Mouse (Mus musculus) left cerebral cortex, postnatal 10 days (tissue): ENCODE data around the gene Mei1. TPM values are rescaled to one million over a fixed set of nuclear protein-coding genes. Genes with fewer than 3 reads are reported as not detected.

Experiments used
- DNase-seq, 2 experiments: peaks; one replicate each; pipeline ENCODE4 v3.0.0; 2021 to 2022; ENCODE audit warnings: low spot score in 2 of 2, mixed read lengths in 1 of 2; ENCODE audit errors: extremely low spot score in 1 of 2
- intact Hi-C: fragments of 180-260 bp; cut with DNase I; formaldehyde crosslinking; loops from one replicate; pipeline ENCODE4 v1.15.1; 2025
- total RNA-seq, 2 experiments: library from RNA; stranded (reverse); gene quantifications; 2 replicates each; pipeline ENCODE4 v1.2.3; 2021

Gene Mei1
- total RNA-seq, 2 experiments from 2014 or later = 0.32 to 0.39 TPM

DNA sequence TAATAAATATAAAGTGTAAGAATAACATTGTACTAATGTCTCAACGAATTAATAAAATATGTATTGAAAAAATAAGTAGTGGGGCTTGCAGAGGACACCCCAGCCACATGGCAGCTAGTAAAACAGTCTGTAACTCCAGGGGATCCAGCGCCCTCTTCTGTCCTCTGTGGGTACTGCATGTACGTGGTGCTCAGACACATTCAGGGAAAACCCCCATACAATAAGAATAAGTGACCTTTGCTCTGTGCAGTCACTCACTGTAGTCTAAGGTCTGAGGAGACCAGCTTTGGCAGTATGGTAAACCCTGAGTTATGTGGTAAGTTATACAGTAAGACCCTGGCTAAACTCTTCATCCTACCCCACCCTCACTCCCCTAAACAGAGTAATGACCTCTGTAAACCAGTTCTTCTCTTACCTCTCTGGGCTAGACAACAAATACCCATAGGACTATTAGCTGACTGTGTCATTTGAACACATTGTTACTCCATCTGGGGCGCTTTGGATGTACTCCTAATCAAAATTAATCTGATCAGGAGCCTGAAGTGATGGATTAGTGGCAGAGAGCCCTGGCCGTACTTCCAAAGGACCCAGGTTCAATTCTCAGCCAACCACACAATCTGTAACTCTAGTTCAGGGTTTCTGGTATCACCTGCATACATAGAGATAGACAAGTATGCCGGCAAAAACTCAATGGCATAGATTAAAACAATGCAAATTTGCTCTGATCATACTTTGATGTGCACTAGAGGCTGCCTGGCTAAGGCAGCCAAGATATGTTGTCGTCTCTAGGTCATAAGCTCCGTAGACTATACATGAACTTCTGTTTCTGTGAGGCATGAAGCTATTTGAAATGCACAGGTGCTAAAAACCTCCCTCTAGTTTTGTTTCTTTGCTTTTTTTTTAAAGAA lies 95.8 kb downstream of the Mei1 start:
- intact Hi-C loops = loop anchor here (5.0 kb wide), 1 partner anchor 37 kb away; no protein-coding TSS in a partner anchor
- DNase-seq = peak; percentile 65 to 80

DNA sequence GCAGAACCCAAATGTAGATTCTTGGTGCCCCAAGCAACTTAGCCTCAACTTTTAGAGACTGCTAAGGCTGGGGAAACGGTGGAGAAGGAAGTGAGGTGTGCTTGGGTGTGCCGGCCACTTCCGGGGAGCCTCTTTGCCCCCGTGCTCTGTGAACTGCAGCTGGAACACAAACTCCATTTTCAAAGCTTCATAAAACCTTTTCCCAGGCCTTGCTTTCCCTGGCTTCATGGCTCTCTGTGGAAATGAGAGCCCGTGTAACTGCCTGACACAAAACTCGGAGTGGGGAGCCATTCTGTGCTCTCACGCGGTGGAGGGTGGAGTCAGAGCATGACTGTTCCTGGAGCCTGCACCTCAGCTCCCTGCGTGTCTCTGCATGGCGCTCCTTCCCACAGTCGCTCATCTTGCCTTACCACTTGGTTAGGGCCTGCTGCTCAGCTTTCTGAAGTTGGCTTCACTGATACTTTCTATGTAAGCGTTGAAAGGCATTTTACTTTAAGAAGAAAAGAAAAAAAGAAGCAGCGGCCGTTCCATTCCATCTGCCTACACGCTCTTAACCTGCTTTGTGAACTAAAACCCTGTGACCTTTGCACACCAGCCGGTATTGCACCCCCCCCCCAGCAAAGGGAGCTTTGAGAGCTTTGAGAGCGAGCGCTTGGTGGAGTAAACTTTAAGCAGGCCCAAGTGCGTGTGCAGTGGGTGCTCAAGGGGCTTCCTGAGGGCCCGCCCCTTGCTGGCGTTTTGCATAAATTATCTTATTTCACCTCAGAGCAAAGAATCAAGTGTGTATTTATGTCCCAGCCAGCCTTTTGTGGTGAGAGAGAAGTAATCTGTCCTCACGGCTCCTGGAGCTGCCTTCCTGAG lies 96.7 kb downstream of the Mei1 start:
- intact Hi-C loops = loop anchor here (5.0 kb wide), 1 partner anchor 36 kb away; no protein-coding TSS in a partner anchor

DNA sequence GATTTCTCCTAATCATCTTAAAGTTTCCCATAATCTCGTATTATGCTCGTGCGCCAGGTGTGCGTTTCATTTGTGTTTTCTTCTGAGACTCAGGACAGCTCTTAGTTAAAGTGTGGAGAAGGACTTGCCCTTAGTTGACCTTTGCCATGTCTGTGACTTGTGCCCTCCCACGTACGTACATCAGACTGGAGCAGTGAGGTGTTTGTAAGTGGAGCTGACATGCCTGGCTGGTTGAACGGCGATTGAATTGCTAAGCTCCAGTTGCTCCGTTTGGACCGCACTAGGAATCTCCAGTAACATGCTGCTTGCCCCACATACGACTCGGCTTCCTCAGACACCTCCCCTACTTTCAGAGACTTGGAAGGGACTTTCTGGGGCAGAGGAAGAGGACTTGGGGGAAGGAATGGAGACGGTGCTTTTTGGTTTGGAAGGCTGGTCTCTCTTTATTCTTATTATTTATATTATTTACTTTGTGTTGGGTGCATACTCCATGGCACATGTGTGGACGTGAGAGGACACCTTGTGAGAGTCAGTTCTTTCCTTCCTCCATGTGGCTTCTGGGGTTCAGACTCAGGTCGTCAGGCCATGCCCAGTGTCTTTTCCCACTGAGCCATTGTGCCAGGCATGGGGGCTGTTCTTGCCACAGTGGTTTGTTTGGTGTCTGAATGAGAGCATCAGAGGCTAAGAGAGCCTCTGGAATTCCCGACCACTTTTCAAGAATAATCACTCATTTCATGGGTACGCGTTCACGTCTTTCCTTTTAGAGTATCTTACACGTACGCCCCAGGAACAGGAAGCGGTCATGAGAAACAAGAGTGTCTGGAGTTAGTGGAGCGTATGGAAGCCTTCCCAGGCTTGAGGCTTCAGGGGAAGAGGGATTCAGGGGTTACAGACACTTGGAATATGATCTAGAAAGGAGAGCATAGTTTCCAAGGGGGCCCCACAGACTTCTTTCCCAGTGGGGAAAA lies 97.7 kb downstream of the Mei1 start:
- DNase-seq = no peak
- intact Hi-C loops = loop anchor here (5.0 kb wide), 1 partner anchor 35 kb away; no protein-coding TSS in a partner anchor

More for the DNA sequence above, 96.7 kb downstream of the Mei1 start:
- no peak for DNase-seq

DNA sequence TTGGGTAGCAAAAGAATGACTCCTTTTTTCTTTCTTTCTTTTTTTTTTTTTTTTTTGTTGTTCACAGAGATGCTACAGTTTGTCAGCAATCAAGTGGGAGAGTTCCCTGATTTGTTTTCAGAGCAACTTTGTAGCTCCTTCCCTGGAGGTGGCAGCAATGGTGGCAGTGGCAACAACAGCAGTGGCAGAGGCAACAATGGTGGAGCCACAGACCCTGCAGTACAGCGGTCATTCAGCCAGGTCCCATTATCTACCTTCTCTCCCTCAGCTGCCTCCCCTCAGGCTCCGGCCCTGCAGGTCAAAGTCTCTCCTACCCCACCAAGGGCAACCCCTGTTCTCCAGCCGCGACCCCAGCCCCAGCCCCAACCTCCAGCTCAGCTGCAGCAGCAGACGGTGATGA lies 99.9 kb downstream of the Mei1 start:
- DNase-seq = no peak
- intact Hi-C loops = loop anchor here (5.0 kb wide), 1 partner anchor 33 kb away; no protein-coding TSS in a partner anchor

DNA sequence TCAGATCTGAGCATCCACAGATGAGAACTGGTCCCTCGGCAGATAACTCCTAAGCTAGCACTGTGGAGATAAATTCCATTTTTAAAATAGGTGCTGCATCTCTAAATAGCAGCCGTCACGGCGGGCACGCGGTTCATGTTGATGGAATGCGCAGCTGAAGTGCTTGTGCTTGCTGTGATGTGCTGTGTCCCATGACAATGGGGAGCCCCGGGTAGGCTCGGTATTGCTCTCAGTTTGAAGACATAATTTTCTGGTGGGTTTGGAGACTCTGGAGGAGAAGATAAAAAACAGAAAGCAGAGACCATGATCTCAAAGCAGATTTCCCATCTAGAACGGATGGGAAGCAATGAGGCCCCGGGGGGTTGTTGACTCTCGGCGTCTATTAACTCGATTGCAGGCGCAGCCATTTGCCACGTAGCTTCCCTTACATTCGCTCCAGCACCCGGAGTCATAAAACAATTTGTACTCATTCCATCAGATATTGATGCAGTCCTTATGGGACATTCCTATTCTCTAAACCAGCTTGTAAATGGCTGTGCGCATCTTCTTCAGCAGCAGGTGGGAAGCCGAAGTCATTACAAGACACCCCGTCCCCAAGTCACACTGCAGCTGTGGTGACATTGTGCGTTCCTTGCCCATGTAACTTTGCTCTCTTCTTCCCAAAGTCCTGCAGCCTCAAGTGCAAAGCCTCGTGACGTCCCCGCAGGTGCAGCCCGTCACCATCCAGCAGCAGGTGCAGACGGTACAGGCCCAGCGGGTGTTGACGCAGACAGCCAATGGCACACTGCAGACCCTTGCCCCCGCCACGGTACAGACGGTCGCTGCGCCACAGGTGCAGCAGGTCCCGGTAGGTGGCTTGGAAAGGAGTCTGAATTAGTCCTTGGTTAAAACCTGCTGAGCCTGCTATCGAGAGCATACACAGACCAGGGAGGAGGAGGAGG lies 100.9 kb downstream of the Mei1 start:
- intact Hi-C loops = no loop called here
- DNase-seq = no peak

DNA sequence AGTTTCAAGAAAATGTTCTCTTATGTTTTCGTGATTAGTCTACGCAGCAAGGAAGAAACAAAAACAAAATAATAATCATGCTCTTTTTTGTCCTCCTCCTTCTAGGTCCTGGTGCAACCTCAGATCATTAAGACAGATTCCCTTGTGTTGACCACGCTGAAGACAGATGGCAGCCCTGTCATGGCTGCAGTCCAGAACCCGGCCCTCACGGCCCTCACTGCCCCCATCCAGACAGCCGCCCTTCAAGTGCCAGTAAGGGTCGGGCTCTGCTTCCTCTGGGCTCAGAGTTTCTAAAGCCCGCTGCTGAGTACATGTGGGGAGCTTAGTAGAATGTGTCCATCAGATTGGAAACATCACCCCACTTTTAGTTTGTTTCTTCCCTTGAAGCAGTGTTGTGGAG lies 102.9 kb downstream of the Mei1 start:
- DNase-seq = no peak
- intact Hi-C loops = no loop called here

DNA sequence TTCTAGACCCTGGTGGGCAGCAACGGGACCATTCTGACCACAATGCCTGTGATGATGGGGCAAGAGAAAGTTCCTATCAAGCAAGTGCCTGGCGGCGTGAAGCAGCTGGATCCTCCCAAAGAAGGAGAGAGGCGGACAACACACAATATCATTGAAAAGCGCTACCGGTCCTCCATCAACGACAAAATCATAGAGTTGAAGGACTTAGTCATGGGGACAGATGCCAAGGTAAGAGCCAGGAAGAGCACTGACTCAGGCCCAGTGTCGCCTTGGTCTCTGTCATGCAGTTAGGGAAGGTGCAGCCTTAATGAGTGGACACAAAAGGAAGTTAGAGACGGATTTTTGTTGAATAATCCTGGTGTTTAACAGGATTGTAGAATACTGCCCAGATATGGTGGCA lies 105.3 kb downstream of the Mei1 start:
- intact Hi-C loops = no loop called here
- no peak for DNase-seq

Other genes with a start within 250 kb of the Mei1 start
- gene Tob2, start 211.2 kb upstream of the Mei1 start, total RNA-seq = 10 to 100 TPM; 25.5 to 29.9 TPM
- 10 to 100 TPM; 42.6 to 44.5 TPM for gene Phf5a, start 198.1 kb upstream of the Mei1 start, total RNA-seq
- gene Aco2, start 197.7 kb upstream of the Mei1 start, total RNA-seq = 100 to 1,000 TPM; 392 to 412 TPM
- gene Polr3h, start 143.8 kb upstream of the Mei1 start, total RNA-seq = 10 to 100 TPM; 44.8 to 55.0 TPM
- gene Csdc2, start 133.2 kb upstream of the Mei1 start, total RNA-seq = 100 to 1,000 TPM; 154 to 156 TPM
- 100 to 1,000 TPM; 177 TPM for gene Pmm1, start 109.1 kb upstream of the Mei1 start, total RNA-seq
- gene 1700029P11Rik, start 89.5 kb upstream of the Mei1 start, total RNA-seq = not detected
- 10 to 100 TPM; 27.9 to 29.9 TPM for gene Xrcc6, start 82.2 kb upstream of the Mei1 start, total RNA-seq
- 10 to 100 TPM; 91.9 to 93.6 TPM for gene Desi1, start 36.1 kb upstream of the Mei1 start, total RNA-seq
- 100 to 1,000 TPM; 101 to 109 TPM for gene Snu13, start 22.4 kb upstream of the Mei1 start, total RNA-seq
- not detected for gene 4930407I10Rik, start 10.8 kb upstream of the Mei1 start, total RNA-seq
- 10 to 100 TPM in 1 of 2 experiments, 1 to 10 TPM in 1; 7.4 to 10.2 TPM for gene Ccdc134, start 57.9 kb downstream of the Mei1 start, total RNA-seq
- 100 to 1,000 TPM; 202 to 204 TPM for gene Srebf2, start 77.2 kb downstream of the Mei1 start, total RNA-seq
- gene Shisa8, start 142.8 kb downstream of the Mei1 start, total RNA-seq = 1 to 10 TPM; 3.1 to 3.5 TPM
- gene Tnfrsf13c, start 154.4 kb downstream of the Mei1 start, total RNA-seq = under 1 TPM; 0.30 to 0.73 TPM
- 1 to 10 TPM; 4.5 to 4.8 TPM for gene Cenpm, start 174.8 kb downstream of the Mei1 start, total RNA-seq
- 10 to 100 TPM; 83.1 to 87.6 TPM for gene 1500009C09Rik, start 182.4 kb downstream of the Mei1 start, total RNA-seq
- 100 to 1,000 TPM; 512 to 519 TPM for gene Sept3, start 204.9 kb downstream of the Mei1 start, total RNA-seq
- gene Wbp2nl, start 229.0 kb downstream of the Mei1 start, total RNA-seq = not detected